Mouse (Mus musculus): ENCODE measurements at regions not wholly inside any gene's neighbourhood (a gene's known extent, or its start where the extent isn't known, plus 50 kb on each side); places are given as distances from the start of the nearest gene placed in this dataset.

- in situ Hi-C loops (cut with MboI) = loop anchor here (25.0 kb wide), 1 partner anchor 241 kb away; no protein-coding TSS in a partner anchor
Measured at GRCm38 (mm10) chr14:120146312-120146711, 104.1 kb upstream of the Oxgr1 start.

- in situ Hi-C loops (cut with MboI) = loop anchor here (25.0 kb wide), 1 partner anchor 240 kb away; no protein-coding TSS in a partner anchor
Measured at GRCm38 (mm10) chr14:120146908-120147770, 104.9 kb upstream of the Oxgr1 start.

- in situ Hi-C loops (cut with MboI) = loop anchor here (25.0 kb wide), 1 partner anchor 238 kb away; no protein-coding TSS in a partner anchor
Measured at GRCm38 (mm10) chr14:120148803-120149202, 106.6 kb upstream of the Oxgr1 start.

- in situ Hi-C loops (cut with MboI) = loop anchor here (25.0 kb wide), 1 partner anchor 238 kb away; no protein-coding TSS in a partner anchor
Measured at GRCm38 (mm10) chr14:120149341-120149741, 107.1 kb upstream of the Oxgr1 start.

GRCm38 (mm10) chr14:120150589-120150988 lies 108.4 kb upstream of the Oxgr1 start:
- in situ Hi-C loops (cut with MboI) = no loop called here

- in situ Hi-C loops (cut with MboI) = no loop called here
Measured at GRCm38 (mm10) chr14:120154413-120154812, 112.2 kb upstream of the Oxgr1 start.

GRCm38 (mm10) chr14:120164184-120164583 lies 111.3 kb upstream of the Mbnl2 start:
- in situ Hi-C loops (cut with MboI) = no loop called here

GRCm38 (mm10) chr14:120165496-120166045 lies 109.9 kb upstream of the Mbnl2 start:
- in situ Hi-C loops (cut with MboI) = no loop called here

- in situ Hi-C loops (cut with MboI) = no loop called here
Measured at GRCm38 (mm10) chr14:120170733-120171132, 104.7 kb upstream of the Mbnl2 start.

GRCm38 (mm10) chr14:120172058-120172457 lies 103.4 kb upstream of the Mbnl2 start:
- in situ Hi-C loops (cut with MboI) = no loop called here

- in situ Hi-C loops (cut with MboI) = no loop called here
Measured at GRCm38 (mm10) chr14:120172844-120173243, 102.6 kb upstream of the Mbnl2 start.

- in situ Hi-C loops (cut with MboI) = no loop called here
Measured at GRCm38 (mm10) chr14:120174615-120175014, 100.9 kb upstream of the Mbnl2 start.

- in situ Hi-C loops (cut with MboI) = no loop called here
Measured at GRCm38 (mm10) chr14:120195218-120195617, 80.3 kb upstream of the Mbnl2 start.

GRCm38 (mm10) chr14:120211741-120212140 lies 63.7 kb upstream of the Mbnl2 start:
- in situ Hi-C loops (cut with MboI) = no loop called here

- in situ Hi-C loops (cut with MboI) = no loop called here
Measured at GRCm38 (mm10) chr14:120212626-120213025, 62.8 kb upstream of the Mbnl2 start.

GRCm38 (mm10) chr14:120219224-120219623 lies 56.2 kb upstream of the Mbnl2 start:
- in situ Hi-C loops (cut with MboI) = no loop called here

- in situ Hi-C loops (cut with MboI) = no loop called here
Measured at GRCm38 (mm10) chr14:120223528-120224201, 51.8 kb upstream of the Mbnl2 start.

GRCm38 (mm10) chr14:120224202-120224846 lies 51.1 kb upstream of the Mbnl2 start:
- in situ Hi-C loops (cut with MboI) = no loop called here

GRCm38 (mm10) chr14:120225657-120226056 lies 49.8 kb upstream of the Mbnl2 start:
- in situ Hi-C loops (cut with MboI) = no loop called here

Data from mature B cell (primary cell).